Mouse (Mus musculus) cerebellum, adult 18-20 months (tissue): ENCODE data around the gene Selenom.
A peak's percentile ranks its signal among the peaks of the same experiment; 100 is the strongest.

ENCODE experiments used
- DNase-seq, 2 experiments: peaks; one replicate each; pipeline ENCODE4 v3.0.0; 2021

Selenom gene

DNA sequence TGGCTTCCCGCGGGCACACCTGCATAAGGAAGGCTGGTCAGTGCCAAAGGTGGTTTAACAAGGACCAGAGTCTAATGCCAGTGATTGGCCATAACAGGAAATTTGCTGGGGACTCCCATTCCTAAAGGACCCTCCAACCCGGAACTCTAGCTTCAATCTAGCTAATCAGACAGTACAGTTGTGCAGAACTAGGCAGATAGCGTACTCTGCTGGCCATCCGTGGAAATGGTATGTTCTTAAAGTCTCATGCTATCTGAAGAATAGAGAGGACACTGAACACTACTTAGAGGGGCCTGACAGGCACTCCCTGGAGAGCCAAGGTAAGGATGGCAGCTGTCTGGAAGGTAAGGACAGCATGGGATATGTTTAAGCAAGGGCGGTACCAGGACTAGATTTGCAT lies 17.1 kb downstream of the Selenom start:
- DNase-seq, result peak in 1 of 2 experiments; percentile 59

DNA sequence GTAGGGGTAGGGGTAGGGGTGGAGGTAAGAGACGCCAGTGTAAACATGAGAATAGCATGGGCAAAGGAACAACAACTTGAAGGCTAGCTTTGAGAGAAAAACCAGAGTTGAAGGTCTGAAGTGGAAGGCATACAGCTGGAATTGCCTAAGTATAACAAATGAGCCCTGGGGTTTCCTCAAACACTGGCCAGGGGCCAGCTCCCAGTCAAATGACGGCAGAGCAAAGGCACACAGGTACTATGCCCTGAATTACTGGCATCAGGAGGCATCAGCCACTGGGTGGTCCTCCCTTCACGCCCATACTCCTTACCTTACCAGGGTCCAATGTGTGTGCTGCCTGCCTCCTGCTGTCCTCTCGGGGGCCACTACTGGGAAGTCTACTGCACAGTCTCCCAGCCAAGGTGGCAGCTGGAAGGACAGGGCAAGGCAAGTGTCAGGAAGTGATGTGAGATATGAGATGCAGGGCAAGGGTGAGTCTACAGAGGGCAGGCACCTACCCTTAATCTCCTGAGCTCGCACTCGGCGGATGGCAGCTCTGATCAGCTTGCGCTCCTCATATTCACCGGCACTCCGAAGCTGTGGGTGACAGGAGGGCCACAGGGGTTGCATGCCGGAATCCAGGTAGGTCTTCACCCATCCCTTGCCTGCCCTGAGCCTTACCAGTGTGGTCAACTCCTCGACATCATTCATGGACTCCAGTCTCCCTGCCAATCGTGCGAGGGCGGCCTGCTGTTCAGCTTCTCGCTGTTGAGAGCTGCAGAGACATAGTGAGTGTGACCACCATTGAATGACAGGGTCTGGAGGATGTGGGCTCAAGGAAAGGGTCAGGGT lies 17.8 kb downstream of the Selenom start:
- DNase-seq, result peak in 1 of 2 experiments; percentile 16

DNA sequence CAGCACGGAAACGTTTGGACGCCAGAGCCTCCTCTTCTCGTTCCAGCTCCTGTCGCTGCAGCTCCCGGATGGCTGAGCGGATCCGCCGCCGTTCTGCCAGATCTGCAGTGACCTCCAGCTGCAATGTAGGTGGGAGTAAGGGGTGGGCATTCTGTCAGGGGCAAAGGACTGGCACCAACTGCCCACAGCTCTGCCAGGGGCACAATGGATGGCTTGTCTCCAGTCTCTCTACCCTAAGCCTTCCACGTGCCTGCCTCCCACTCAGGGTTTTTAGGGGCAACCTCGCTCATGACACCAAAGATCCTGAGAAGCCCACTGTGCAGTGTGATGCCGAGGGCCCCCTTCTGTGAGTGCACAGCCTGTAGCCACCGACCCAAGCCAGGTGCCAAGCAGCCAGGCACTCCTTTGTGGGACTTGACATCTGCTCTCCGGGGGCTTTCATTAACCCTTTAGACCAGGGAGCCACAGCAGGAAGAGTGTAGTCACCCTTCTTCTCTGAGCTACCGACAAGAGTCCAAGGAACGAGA lies 19.0 kb downstream of the Selenom start:
- DNase-seq, result no peak

DNA sequence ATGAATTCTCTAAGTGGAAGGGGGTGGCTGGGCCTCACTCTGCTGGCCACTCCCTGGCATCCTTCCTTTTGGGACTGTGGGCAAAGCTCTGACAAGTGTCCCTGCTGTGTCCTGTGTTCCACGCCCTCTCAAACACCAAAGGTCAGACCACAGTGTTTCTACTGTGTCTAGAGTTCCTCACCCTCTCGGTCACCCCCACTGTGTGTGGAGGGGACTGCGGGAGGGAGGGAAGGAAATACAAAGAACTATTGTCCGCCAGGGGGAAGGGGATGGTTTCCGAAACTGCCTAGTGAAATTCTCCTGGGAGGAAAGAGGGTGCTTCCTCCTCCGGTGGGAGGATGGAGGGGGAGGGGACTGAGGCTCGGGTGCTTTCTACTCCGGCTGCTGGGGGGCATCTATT lies 20.5 kb downstream of the Selenom start:
- no peak for DNase-seq

DNA sequence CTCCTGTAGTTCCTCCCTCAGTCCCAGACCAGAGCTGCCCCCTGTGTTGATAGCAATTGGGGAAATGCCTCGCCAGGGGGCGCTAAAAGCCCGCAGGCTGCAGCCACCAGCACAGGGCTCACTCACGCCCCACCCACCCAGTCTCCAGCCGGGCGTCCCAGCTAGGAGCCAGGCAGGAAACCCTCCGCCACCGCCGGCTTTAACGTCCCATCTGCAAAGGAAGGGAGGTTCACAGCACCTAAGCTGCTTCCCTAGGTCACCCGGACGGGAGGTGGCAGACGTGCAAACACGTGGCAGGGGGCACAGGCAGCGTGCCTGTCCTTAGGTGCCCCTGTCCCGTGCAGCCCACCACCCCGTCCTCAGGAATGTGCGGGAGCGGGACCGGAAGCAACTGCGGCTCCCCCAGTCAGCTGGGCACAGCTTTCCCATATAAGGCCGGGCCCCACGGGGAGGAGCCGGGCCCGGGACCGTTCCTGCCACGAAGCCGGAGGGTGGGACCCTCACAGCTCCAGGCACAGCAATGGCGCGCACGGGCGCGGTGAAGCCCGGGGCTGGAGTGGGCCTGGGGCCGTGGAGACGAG lies 21.0 kb downstream of the Selenom start:
- DNase-seq, result peak; percentile 94 to 97

DNA sequence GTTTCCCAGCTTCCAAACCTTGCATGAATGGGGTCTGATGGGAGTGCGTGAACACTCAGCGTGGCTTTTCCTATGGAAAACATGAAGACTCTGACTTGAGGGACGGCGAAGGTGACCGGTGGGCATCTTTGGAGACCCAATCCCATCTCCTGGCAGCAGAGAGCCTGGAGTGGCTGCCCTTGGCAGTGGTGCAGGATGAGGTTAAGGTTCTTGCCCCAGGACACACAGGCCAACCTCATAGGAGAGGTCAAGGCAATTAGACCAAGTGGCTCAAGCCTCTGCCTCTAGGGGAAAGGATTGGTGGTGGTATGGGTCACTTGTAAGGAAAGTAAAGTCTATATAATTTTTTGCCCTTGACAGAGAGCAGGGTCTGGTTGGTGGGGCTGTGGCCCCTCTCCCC lies 21.6 kb downstream of the Selenom start:
- peak in 1 of 2 experiments; percentile 27 for DNase-seq

DNA sequence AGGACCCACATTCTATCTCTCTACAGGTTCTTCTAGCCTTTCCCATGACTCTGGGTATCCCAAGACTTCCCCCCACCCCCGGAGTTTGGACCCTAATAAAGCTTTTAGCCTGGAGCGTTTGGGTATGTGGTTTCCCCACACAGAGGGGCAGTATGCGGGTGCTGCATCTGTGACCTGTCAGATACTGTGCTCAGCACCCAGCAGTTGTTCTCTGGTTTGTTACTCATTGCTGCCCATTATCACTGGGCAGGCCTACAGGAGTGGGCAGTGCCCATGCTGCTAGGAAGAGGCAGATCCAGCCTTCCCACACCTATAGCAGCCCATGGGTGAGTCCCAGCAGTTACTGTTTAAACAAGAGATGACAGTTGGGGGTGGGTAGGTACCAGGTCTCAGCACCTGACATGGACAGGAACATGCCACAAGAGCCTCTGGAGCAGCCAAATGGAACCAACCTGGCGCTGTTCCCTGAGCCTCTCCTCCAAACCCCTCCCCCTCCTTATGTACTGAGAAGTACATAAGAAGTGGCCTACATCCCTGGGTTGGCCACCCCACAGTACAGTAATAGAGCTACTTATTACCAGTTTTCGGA lies 22.4 kb downstream of the Selenom start:
- peak in 1 of 2 experiments; percentile 8 for DNase-seq

DNA sequence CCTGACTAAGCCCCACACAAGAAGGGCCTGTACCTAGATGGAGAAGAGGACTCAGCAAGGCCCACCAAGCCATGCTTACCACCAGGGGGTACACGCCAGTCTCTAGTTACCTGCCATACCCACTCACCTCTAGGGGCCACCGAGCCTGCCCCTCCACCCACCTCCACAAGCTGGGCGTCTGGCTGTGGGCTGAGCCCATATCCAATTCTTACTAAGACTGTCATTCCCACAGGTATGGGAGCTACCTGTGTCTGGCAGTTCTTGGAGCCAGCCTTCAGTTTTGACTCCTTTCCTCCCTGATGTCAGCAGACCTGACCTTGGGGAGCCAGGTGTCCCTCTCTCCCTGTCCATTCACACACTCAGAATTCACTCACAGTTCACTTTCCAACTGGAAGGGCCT lies 23.2 kb downstream of the Selenom start:
- DNase-seq, result peak in 1 of 2 experiments; percentile 4

DNA sequence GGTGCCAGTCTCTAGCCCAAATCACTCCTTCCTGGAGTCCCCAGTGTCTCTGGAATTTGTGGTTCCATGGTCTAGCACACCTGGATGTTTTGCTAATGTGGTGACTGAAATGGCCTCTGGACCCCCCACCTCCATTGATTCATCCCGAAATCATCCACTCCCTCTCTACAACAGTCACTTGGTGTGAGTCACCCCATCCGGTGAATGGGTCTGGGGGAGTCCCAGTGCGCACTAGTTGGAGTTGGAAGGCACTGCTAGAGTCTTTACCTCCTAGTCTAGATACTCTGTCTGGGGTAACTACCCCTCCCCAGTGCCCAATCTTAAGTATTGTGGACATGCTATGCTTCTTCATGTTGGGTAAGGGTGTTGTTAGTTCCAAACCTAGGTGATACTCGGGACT lies 23.9 kb downstream of the Selenom start:
- DNase-seq, result no peak

DNA sequence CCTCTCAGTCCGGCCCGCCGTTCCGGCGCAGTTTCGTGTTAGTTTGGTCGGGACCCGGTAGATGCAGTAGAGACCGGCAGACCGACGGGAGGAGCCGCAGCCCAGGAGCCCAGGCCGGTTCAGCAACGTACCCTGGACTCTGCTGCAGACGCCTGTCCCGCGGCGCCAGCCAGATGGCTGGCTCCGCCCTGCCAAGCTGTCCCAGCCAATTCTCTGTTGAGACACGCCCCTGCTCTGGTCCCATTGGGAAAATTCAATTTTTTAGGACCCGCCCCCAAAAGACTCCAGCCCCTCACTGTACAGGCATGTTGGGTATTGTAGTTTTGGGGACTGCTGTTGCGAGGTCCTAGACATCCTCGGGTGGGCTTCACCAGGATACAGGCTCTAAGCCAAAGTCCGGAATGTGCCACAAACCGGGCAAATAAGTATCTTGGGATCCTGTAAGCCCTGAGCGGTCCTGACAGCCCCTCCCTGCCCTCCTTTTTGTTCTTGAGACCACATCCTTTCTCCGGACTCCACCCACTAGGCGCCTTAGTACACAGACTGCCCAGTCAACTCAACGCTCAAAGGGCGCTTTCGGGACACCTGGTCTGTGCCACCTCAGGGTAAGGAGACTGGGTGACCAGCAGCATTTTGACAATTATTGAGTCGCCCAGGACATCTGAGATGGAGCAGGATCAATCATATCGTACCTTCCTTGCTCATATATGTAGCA lies 24.8 kb downstream of the Selenom start:
- DNase-seq, result peak; percentile 86 to 93

DNA sequence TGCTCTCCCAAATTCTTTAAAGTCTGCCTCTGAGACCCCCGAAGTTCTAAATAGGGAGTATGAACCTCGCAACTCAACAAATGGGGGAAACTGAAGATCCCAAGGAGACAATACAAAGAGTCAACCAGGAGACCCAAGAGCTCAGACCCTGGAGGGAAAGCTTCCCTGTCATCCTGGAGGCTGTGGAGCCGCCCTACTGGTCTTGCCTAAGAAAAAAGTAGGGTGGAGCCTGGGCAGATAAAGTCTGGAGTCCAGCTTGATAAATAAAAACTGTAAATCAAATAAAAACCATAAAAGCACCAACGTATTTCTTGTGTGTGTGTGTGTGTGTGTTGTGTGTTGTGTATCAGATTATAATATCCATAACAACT lies 25.3 kb downstream of the Selenom start:
- peak in 1 of 2 experiments; percentile 4 for DNase-seq

DNA sequence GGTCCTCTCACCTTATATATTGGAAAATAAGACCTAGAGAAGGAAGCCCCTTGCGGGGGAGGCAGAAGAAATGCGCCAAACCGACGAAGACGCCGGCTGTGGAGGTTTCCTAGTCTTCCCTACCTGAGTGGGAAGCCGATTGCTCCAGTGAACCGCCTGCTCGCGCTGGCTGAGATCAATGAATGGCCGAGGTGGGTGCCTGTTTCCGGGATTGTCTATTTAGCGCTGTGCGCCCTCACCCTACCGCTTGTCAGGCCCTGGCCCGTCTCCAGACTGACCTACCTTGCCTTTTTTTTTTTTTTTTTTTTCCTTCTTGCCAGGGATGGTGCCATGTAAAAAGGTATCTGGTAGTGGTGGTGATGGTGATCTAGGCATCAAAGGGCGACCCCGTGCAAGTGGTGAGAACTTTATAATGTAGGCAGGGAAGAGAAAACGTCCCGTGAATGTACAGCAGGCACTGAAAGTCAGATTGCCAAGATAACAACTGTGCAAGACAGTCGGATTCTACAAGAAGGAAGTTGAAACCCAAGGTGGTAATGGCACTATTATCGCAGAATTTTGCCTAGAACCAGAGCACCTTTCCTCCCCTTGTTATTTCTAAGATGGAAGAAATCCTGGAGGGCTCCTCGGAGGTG lies 26.1 kb downstream of the Selenom start, which contains the start of gene Smtn:
TSS of gene Smtn (minus strand) at position 162 of the 635 bp plus-strand sequence.
- peak in 1 of 2 experiments; percentile 8 for DNase-seq

DNA sequence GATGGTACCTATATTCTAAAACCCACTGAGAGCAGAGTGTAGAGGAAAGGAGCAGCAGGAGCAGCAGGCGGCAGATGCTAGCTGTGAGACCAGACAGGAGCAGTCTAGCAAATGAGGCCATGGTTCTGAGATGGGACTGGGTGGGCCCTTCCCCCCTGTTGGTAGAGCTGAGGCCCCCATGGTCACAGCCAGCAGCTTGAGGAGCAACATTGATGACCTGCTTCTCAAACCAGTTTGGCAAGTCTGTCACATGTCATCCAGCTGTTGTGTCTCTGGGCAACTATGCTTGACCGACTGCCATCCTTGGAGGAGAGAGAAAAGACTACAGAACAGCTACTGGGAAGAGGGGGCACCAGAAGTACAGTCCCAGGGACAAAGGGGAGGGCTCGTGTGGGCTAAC lies 27.4 kb downstream of the Selenom start:
- DNase-seq, result no peak

DNA sequence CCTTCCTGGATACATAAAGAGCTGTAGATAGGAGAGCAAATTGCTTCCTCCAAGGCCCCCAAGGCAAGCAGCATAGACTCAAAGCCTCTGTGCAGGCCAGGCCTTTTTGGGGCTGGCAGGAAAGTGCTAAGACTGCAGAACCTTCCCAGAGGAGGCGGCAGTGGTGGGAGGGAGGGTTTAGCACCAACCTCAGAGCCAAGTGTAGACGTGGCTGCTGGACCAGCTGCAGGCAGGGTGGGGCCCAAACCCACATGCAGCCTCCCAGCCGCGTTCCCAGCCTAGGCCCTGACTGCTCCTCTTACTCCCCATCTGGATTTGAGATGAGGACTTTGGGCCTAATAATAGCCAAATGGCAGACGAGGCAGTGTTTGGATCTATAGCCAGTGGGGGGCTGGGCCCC lies 28.5 kb downstream of the Selenom start:
- DNase-seq, result no peak

DNA sequence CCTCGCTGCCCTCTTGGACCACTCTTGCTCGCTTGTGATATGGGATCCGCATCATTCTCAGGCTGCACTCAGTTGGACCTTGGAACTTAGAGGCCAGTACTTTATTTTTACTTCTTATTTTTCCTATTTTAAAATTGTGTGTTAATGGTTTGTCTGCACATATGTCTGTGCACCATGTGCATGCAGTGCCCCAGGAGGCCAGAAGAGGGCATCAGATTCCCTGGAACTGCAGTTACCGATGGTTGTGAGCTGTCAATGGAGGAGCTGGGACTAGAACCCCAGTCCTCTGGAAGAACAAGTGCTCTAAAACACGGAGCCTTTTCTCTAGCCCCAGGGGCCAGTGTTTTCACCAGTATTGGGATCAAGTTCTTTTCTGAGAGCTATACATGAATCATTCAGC lies 29.9 kb downstream of the Selenom start:
- DNase-seq, result no peak

DNA sequence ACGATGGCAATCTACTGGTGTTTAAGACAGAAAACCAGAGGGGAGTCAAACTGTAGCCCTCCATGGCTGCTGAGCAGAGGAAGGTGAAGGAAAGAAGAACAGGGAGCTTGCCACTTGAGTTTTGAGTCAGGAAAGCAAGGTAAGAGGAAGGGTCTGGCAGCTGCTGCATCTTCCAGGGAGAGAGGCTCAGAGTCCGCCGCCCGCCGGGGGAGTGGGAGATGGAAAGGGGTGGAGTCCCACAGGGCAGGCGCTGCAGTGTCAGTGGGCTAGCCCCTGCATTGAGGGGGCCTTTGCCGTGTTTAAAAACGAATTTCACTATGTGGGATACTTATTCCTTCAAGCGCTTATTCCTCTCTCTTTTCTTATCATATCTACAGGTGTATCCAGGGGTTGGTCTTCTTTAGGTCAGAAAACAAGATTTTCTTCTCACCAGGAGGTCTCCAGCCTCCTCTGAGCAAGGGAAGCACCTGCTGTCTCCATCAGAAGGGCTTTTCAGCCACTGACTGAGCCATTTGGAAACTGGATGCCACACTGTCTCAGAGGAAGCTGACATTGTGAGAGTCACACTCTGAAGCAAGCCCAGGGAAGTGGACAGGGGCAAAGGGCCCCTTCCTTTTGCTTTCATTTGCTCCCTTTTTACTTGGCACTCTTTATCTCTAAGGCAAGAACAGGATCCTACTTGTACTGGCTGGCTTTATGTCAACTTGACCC lies 31.2 kb downstream of the Selenom start:
- DNase-seq, result no peak

DNA sequence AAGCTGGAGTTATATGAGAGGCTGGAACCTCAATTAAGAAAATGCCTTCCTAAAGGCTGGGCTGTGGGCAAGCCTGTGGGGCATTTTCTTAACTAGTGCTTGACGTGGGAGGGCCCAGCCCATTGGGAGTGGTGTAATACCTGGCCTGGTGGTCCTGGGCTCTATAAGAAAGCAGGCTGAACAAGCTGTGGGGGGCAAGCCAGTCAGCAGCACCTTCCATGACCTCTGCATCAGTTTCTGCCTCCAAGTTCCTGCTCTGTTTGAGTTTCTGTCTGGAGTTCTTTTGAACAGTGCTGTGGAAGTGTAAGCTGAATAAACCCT lies 31.7 kb downstream of the Selenom start:
- DNase-seq, result no peak

DNA sequence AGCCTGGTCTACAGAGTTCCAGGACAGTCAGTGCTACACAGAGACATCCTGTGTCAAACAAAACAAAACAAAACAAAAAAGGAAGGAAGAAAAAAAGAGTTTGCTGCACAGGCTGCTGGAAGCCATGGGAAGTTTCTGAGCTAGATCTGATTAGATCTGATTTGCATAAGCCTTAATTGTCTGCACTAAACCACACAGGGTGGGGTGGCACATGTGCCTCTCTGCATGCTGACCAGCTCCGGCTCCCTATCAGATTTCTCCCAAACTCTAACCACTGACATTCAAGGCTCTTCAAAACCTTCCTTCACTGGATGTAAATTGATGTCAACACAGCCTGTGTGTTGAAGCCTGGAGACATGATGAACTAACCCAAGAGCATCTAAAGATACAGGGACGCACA lies 32.6 kb downstream of the Selenom start:
- no peak for DNase-seq

DNA sequence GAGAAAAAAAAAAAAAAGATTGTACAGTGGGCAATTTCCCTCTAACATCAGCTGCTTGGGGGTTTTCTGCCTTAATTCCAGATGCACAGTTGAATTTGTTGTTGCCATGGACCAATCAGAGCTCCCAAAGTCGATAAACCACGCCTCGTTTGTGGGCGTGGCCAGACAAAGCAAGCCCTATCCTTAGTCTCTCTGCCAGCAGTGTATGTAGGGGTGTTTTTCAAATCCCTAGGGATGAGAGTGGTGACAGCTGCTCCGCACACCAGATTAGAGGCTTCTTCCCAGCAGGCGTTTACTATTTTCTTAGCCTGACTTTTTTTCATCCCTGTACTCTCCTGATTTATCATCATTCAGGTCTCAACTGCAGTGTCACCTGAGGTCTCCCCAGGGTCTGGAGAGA lies 33.5 kb downstream of the Selenom start:
- DNase-seq, result no peak

DNA sequence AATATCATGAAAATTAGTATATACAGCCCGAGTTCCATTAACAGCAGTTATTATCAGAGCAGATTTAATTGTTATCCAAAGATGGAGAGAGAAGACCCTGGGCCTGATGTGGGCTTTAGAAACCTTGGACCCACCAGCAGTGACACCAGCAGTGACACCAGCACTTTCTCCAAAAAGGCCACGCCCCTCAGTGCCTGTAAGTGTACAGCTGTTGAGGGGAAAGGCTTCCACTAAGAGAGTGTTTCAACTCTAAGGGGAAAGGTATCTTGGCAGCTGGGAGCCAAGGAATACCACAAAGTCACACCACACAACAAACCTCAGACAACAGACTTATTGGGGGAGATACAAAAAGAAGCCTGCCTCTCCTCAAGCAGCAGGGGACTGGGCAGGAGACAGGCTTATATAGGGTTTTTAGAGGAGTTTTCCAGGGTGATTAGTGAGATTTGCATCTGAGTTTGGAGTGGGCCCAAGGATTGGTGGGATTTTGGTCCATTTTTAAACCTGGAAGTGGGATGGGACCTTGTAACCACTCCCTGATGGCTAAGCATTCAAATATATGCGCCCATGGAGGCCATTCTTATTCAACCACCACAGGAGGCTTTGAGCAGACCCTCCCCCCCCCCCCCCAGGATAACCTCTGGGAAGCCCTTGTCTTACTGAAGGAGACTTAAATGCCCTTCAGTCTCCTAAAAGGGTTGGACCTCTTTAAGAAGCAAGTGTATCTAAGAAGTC lies 34.2 kb downstream of the Selenom start:
- no peak for DNase-seq

DNA sequence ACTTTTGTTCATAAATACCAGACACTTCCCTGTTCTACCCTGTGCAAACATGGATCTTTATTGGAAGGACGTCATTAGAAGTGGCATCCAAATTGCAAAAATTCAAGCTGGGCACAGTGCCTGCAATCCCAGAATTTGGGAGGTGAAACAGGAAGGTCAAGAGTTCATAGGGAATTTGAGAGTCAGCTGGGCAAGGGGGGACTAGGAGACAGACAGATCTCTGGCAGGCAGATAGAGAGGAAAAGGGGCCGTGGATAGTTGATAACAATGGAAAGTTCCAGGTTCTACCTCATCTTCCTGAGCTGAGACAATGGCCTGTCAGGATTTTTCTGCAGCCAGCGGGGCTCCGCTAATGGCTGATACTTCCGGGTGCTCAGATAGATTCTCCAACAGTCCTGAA lies 35.3 kb downstream of the Selenom start:
- DNase-seq, result no peak

DNA sequence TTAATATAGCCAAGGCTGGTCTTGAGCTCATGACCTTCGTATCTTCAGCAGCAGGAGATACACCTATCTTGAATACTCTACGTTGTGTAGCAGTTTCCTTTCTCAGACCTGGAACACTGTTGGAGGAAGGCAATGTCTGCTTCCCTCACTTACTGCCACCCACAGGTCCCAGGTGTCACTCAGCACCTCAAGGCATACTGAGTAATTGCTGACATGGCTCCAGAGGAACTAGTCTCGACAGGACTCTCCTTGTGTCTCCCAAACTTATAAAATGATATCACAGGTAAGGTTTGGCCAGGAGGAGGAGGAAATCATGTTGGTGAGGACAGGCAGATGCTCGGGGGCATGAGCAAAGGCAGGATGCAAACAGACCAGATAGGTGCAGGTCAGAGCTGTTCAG lies 40.5 kb downstream of the Selenom start:
- DNase-seq, result no peak
